In genomic region chr13:60618287-60618686, GRCm38 (mm10) we compare ENCODE assay signal across 11 mouse cellular contexts. TPM values are rescaled to one million over a fixed set of nuclear protein-coding genes. Genes with fewer than 3 reads are reported as not detected.
A peak's percentile ranks its signal among the peaks of the same experiment; 100 is the strongest.
DNase-seq lines count a peak whose midpoint lies in the region; ATAC-seq and TF ChIP-seq lines count a peak whose summit lies in the region.
"Had no signal": no experiment of that assay in that cellular context is flagged by ENCODE, and none has a peak within 500 bp of the region (broad histone marks: within the 10 kb centered on the region; RNA-seq: fewer than 3 reads in every experiment).

No protein-coding gene starts in this region.

- 76% methylated on average over 9 of the region's 9 CpGs for WGBS in forebrain, embryonic 11.5 days
- 43% methylated on average over 9 of the region's 9 CpGs for WGBS in forebrain, postnatal 0 days
- 20% methylated on average over 9 of the region's 9 CpGs for WGBS in intestine, postnatal 0 days
- 28% methylated on average over 9 of the region's 9 CpGs for WGBS in stomach, embryonic 14.5 days

- H3K9ac ChIP-seq in forebrain, embryonic 11.5 days (ENCODE audit: low read length): no peak overlapping the region
- H3K9ac ChIP-seq in forebrain, postnatal 0 days: no peak overlapping the region
- H3K9ac ChIP-seq in intestine, postnatal 0 days (ENCODE audit: low read depth, low read length): no peak overlapping the region
- no peak overlapping the region for H3K9ac ChIP-seq in stomach, embryonic 14.5 days (replicated peaks; ENCODE audit: low read depth, low read length)

- H3K9me3 ChIP-seq in forebrain, embryonic 11.5 days (ENCODE audit: control insufficient read depth, low read length): no peaks in the 10 kb centered on the region
- no peaks in the 10 kb centered on the region for H3K9me3 ChIP-seq in forebrain, postnatal 0 days (ENCODE audit: low read length)
- H3K9me3 ChIP-seq in intestine, postnatal 0 days (ENCODE audit: control insufficient read depth): no peaks in the 10 kb centered on the region
- no peaks in the 10 kb centered on the region for H3K9me3 ChIP-seq in stomach, embryonic 14.5 days (ENCODE audit: control insufficient read depth, low read depth, low read length)

- ATAC-seq in forebrain, embryonic 11.5 days (replicated peaks; ENCODE audit: low FRiP score): 0 out of 2 replicates have a peak, but pooled peaks have one; percentile 12
- ATAC-seq in forebrain, postnatal 0 days: no peak
- peak; percentile 66 for ATAC-seq in intestine, postnatal 0 days
- ATAC-seq in stomach, embryonic 14.5 days (ENCODE audit: insufficient number of reproducible peaks, insufficient read depth, low FRiP score, low read depth): peak; percentile 56; the same call in 1 of the 2 replicates
- ATAC-seq in inflammation-experienced regulatory T-cells, adult 6 months: no peak

- no peak for DNase-seq in forebrain, embryonic 11.5 days (ENCODE audit: low spot score)
- DNase-seq in forebrain, postnatal 0 days: no peak
- no peak for DNase-seq in layer of hippocampus, adult 2 months (ENCODE audit: low spot score in 2 of 2)
- no peak for DNase-seq in layer of hippocampus, adult 18-20 months (ENCODE audit: low spot score in 2 of 2)
- no peak for DNase-seq in gastrocnemius, adult 18-20 months (ENCODE audit: low spot score)
- DNase-seq: cerebellum, adult 9-11 months; right cerebral cortex, postnatal 14 days; thymus, postnatal 4 days had no signal

- no peak overlapping the region for H3K4me2 ChIP-seq in forebrain, embryonic 11.5 days (ENCODE audit: low read depth, low read length, severe bottlenecking)
- H3K4me2 ChIP-seq in forebrain, postnatal 0 days (ENCODE audit: low read depth): no peak overlapping the region
- H3K4me2 ChIP-seq in intestine, postnatal 0 days (replicated peaks; ENCODE audit: low read depth): no peak overlapping the region
- H3K4me2 ChIP-seq in stomach, embryonic 14.5 days (replicated peaks; ENCODE audit: low read depth, low read length): no peak overlapping the region

- H3K4me3 ChIP-seq in forebrain, embryonic 11.5 days (ENCODE audit: low read depth, low read length): no peak overlapping the region
- no peak overlapping the region for H3K4me3 ChIP-seq in forebrain, postnatal 0 days (ENCODE audit: low read depth, low read length)
- no peak overlapping the region for H3K4me3 ChIP-seq in layer of hippocampus, adult 2 months
- no peak overlapping the region for H3K4me3 ChIP-seq in intestine, postnatal 0 days (ENCODE audit: low read depth, low read length)
- no peak overlapping the region for H3K4me3 ChIP-seq in stomach, embryonic 14.5 days (ENCODE audit: low read depth, low read length)

- no peak overlapping the region for H3K27ac ChIP-seq in forebrain, embryonic 11.5 days (ENCODE audit: low read depth, low read length)
- no peak overlapping the region for H3K27ac ChIP-seq in forebrain, postnatal 0 days (ENCODE audit: low read depth, low read length)
- peak overlapping the region; percentile 84 for H3K27ac ChIP-seq in layer of hippocampus, adult 2 months
- H3K27ac ChIP-seq in intestine, postnatal 0 days (ENCODE audit: low read depth, low read length): no peak overlapping the region
- no peak overlapping the region for H3K27ac ChIP-seq in stomach, embryonic 14.5 days (ENCODE audit: low read length)

- H3K4me1 ChIP-seq in forebrain, embryonic 11.5 days (replicated peaks; ENCODE audit: control insufficient read depth, insufficient read depth, low read length): peaks cover 9% of the 10 kb centered on the region; the same call in 1 of the 2 replicates
- H3K4me1 ChIP-seq in forebrain, postnatal 0 days (ENCODE audit: insufficient read depth): peaks cover 9% of the 10 kb centered on the region; the same call in 1 of the 2 replicates
- no peaks in the 10 kb centered on the region; the same call in none of the 2 replicates for H3K4me1 ChIP-seq in intestine, postnatal 0 days (replicated peaks; ENCODE audit: control insufficient read depth, insufficient read depth, low read length)
- 0 out of 2 replicates have a peak, but pooled peaks cover 12% of the 10 kb centered on the region for H3K4me1 ChIP-seq in stomach, embryonic 14.5 days (ENCODE audit: control insufficient read depth, insufficient read depth, low read length)

- H3K36me3 ChIP-seq in forebrain, embryonic 11.5 days (ENCODE audit: control insufficient read depth, insufficient read depth, low read length): no peaks in the 10 kb centered on the region; the same call in 1 of the 2 replicates
- H3K36me3 ChIP-seq in forebrain, postnatal 0 days (ENCODE audit: insufficient read depth): peaks cover 5% of the 10 kb centered on the region; the same call in 1 of the 2 replicates
- H3K36me3 ChIP-seq in intestine, postnatal 0 days (ENCODE audit: control insufficient read depth, insufficient read depth): no peaks in the 10 kb centered on the region
- no peaks in the 10 kb centered on the region for H3K36me3 ChIP-seq in stomach, embryonic 14.5 days (ENCODE audit: control insufficient read depth, insufficient read depth, low read length)

- H3K27me3 ChIP-seq in forebrain, embryonic 11.5 days (ENCODE audit: control insufficient read depth, insufficient read depth, low read length): no peaks in the 10 kb centered on the region
- H3K27me3 ChIP-seq in forebrain, postnatal 0 days (ENCODE audit: insufficient read depth, low read length): no peaks in the 10 kb centered on the region
- H3K27me3 ChIP-seq in intestine, postnatal 0 days (replicated peaks; ENCODE audit: control insufficient read depth, insufficient read depth, low read length): no peaks in the 10 kb centered on the region
- no peaks in the 10 kb centered on the region for H3K27me3 ChIP-seq in stomach, embryonic 14.5 days (ENCODE audit: control insufficient read depth, insufficient read depth, low read length)

- TF ChIP-seq CTCF in forebrain, postnatal 0 days (IDR thresholded peaks at IDR 0.05; ENCODE audit: low read depth): no peak
- TF ChIP-seq CTCF in layer of hippocampus, adult 2 months (conservative IDR thresholded peaks at IDR 0.05): no peak
- TF ChIP-seq CTCF in intestine, postnatal 0 days (IDR thresholded peaks at IDR 0.05; ENCODE audit: low read depth): no peak

RNA-seq across cellular contexts. Expression of gene Dapk1, which starts 16.5 kb away (rescaled TPM):
- polyA plus RNA-seq in forebrain, embryonic 11.5 days (2014; fragmentation: Nextera tagmentation; extraction: Ambion mirVana): 25.3 and 28.1 TPM in 2 replicates
- 67.1 and 72.6 TPM in 2 replicates for total RNA-seq in forebrain, postnatal 0 days (2014; rRNA removed)
- polyA plus RNA-seq in forebrain, postnatal 0 days (2015; fragmentation: Nextera tagmentation; extraction: Ambion mirVana): 25.9 and 35.6 TPM in 2 replicates
- total RNA-seq in layer of hippocampus, adult 2 months (2021): 100 to 1,000 TPM; 149 to 154 TPM
- total RNA-seq in layer of hippocampus, adult 18-20 months (2021): 100 to 1,000 TPM; 138 to 142 TPM
- 3.3 TPM in 2 replicates for polyA plus RNA-seq in intestine, postnatal 0 days (2015; fragmentation: Nextera tagmentation; extraction: Ambion mirVana)
- 16.2 and 21.6 TPM in 2 replicates for polyA plus RNA-seq in stomach, embryonic 14.5 days (2014; fragmentation: Nextera tagmentation; extraction: Ambion mirVana)
- 1 to 10 TPM; 4.1 to 4.7 TPM for total RNA-seq in gastrocnemius, adult 18-20 months (2021)
- polyA plus RNA-seq in inflammation-experienced regulatory T-cells, adult 6 months (2017; shearing (Covaris generic)): 1 to 10 TPM in 1 of 3 experiments, under 1 TPM in 1, not detected in 1; 0.45 to 1.4 TPM

Comparison
In these comparisons a context has a peak if more than half of its experiments do, and no peak if none do; other contexts are left out.
1. ATAC-seq: peak in forebrain, embryonic 11.5 days (single experiment), intestine, postnatal 0 days (single experiment) and stomach, embryonic 14.5 days (single experiment); none in forebrain, postnatal 0 days (single experiment) and inflammation-experienced regulatory T-cells, adult 6 months (single experiment).